Mouse (Mus musculus): ENCODE data around the gene Elof1. TPM values are rescaled to one million over a fixed set of nuclear protein-coding genes. Genes with fewer than 3 reads are reported as not detected.
A peak's percentile ranks its signal among the peaks of the same experiment; 100 is the strongest.
"Not testable (repeated sequence)": the region's sequence is repeated elsewhere in the genome, so short reads cannot be mapped to it uniquely, and the experiment has no call there.

Gene Elof1
- polyA plus RNA-seq, 1 experiment from 2014 or later: 194 TPM

DNA sequence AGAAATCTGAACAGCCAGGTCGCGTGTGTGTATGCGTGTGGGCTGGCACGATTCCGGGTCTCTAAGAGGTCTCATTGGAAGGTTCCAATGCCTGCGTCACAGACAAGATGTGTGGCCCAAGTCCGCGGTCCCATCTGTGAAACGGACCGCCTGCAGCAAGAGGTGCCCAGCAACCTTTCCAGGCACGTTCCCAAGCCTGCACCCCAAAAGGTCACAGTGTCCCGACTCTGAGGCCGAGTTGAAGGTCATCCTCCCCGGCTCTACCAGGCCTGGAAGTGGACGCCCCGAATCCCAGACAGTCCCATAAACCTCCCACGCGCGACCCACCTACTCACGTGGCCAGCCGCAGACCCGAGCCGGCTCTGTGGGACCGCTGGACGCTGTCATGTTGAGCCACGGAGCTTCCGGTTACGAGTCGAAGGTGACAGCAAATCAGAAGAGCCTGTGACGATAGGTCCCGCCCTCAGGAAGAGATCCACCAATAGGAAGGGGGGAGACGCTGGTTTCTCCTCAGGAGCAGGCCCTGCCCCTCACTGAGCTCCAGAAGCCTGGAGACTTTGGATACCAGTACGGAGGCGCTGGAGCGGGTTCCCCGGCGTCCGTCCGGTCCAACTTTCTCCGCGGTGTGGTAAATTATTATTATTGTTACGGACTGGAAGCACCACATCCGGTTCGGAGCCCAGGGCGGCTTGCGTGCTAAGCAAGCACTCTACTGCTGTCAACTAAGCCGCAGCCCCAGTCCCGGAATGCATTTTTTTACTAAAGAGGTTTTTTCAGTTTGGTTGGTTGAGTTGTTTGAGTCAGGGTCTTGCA lies 31.7 kb downstream of the Elof1 start, which contains the start of gene Ecsit:
Gene Ecsit (minus strand): TSS at position 417 of the 813 bp plus-strand sequence.
- peak within 1 kb of the TSS; percentile 90 for H3K27ac ChIP-seq
- peaks cover 10% of the 10 kb centered on the region; the same call in 1 of the 2 replicates for H3K36me3 ChIP-seq
- peak within 1 kb of the TSS; percentile 67 for H3K9ac ChIP-seq
- under 1% methylated on average over 48 of the region's 48 CpGs for WGBS
- ATAC-seq (replicated peaks; ENCODE audit: low FRiP score): peak; percentile 98
- H3K27me3 ChIP-seq: no peaks in the 10 kb centered on the region
- peak within 1 kb of the TSS; percentile 80 for H3K4me3 ChIP-seq (replicated peaks)
- peak within 1 kb of the TSS; percentile 79 for H3K4me2 ChIP-seq
- peaks cover 24% of the 10 kb centered on the region for H3K4me1 ChIP-seq
- H3K9me3 ChIP-seq (replicated peaks): no peaks in the 10 kb centered on the region

DNA sequence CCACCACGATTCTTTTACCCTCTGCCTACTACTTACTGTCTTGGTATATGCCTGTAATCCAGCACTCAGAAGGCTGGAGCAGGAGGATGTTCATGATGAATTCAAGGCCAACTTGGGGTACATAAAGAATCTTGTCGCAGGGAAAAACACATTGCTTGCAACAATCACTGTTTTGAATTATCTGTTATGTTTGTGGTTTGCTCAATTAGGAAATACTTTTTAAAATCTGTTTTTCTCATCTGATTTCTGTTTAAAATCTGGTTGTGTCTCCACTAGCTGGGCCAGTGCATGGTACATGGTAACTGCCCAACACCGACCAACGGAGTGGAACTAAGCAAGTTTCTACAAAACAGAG lies 32.3 kb downstream of the Elof1 start:
- ATAC-seq (replicated peaks; ENCODE audit: low FRiP score): no peak
- H3K9ac ChIP-seq: peak overlapping the region; percentile 67
- peaks cover 16% of the 10 kb centered on the region for H3K36me3 ChIP-seq
- 33% methylated on average over 4 of the region's 4 CpGs for WGBS
- peaks cover 24% of the 10 kb centered on the region for H3K4me1 ChIP-seq
- no peaks in the 10 kb centered on the region for H3K27me3 ChIP-seq
- peak overlapping the region; percentile 90 for H3K27ac ChIP-seq
- H3K4me3 ChIP-seq (replicated peaks): peak overlapping the region; percentile 80
- H3K9me3 ChIP-seq (replicated peaks): no peaks in the 10 kb centered on the region
- peak overlapping the region; percentile 79 for H3K4me2 ChIP-seq

DNA sequence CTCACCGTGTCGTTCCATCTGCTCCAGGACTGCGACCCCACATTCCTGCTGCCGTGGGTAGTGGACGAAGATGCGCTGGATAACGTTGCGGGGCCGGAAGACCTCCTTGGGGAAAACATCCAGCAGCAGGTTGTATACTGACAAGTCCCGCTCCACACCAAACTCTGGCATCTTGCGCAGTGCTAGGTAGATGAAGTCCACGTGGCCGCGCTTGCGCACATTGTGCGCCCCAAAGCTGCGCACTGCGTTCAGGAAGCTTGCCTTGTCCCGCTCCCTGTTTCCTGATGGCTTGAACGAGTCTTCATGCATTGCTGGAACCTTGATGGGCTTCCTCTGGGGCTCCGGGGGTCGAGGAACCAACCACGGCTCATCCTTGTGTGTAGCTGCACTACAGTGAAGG lies 40.7 kb downstream of the Elof1 start:
- 89% methylated on average over 23 of the region's 23 CpGs for WGBS
- H3K9me3 ChIP-seq (replicated peaks): no peaks in the 10 kb centered on the region
- H3K27ac ChIP-seq: no peak overlapping the region
- no peak overlapping the region for H3K9ac ChIP-seq
- H3K4me2 ChIP-seq: no peak overlapping the region
- no peak overlapping the region for H3K4me3 ChIP-seq (replicated peaks)
- ATAC-seq (replicated peaks; ENCODE audit: low FRiP score): no peak
- H3K27me3 ChIP-seq: no peaks in the 10 kb centered on the region
- peaks cover 55% of the 10 kb centered on the region for H3K36me3 ChIP-seq
- peaks cover 11% of the 10 kb centered on the region for H3K4me1 ChIP-seq

DNA sequence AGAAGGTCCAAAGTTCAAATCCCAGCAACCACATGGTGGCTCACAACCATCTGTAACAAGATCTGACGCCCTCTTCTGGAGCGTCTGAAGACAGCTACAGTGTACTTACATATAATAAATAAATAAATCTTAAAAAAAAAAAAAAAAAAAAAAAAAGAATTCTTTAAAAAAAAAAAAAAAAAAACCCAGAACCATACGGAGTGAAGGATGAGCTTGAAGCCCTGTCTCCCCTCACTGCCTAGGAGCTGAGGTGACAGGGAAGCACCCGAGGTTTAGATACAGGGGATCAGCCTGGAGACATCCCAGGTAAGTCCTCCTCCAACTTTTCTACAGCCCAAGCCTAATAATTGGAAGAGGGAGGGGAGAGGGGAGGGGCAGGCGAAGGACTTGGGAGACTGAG lies 41.2 kb downstream of the Elof1 start:
- 88% methylated on average over 5 of the region's 5 CpGs for WGBS
- H3K27ac ChIP-seq: not testable (repeated sequence)

DNA sequence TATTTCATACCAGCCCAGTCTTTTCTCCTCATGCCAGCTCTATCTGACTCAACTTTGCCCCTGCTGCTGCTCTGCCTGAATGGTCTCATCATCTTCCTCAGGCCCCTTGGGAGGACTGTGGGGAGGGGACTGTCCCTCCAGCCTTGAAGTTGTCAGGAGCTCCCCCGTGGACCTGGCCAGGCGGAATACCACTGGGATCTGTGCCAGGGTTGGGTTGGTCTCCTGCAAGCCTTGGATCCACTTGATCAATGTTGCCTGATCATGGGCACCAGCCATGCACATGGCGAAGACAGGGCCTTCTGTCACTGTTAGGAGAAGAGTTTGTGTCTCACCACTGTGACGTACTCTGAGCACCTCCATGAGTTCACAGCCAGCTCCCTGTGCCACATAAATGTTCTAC lies 44.7 kb downstream of the Elof1 start:
- Histone ChIP-seq H3K4me3 (replicated peaks) (no peak overlapping the region), H3K27ac (no peak overlapping the region), H3K27me3 (no peaks in the 10 kb centered on the region), H3K4me1 (peaks cover 24% of the 10 kb centered on the region), H3K36me3 (peaks cover 47% of the 10 kb centered on the region), H3K9me3 (replicated peaks) (no peaks in the 10 kb centered on the region), H3K9ac (no peak overlapping the region), H3K4me2 (peak overlapping the region; percentile 64; the same call in 1 of the 2 replicates)
- no peak for ATAC-seq (replicated peaks; ENCODE audit: low FRiP score)
- 94% methylated on average over 4 of the region's 4 CpGs for WGBS

More for the DNA sequence above, 41.2 kb downstream of the Elof1 start:
- not testable (repeated sequence) for H3K9ac ChIP-seq; H3K27me3 ChIP-seq; ATAC-seq (replicated peaks; ENCODE audit: low FRiP score); H3K4me3 ChIP-seq (replicated peaks); H3K4me2 ChIP-seq; H3K9me3 ChIP-seq (replicated peaks)
- peaks cover 11% of the 10 kb centered on the region for H3K4me1 ChIP-seq
- H3K36me3 ChIP-seq: peaks cover 53% of the 10 kb centered on the region

DNA sequence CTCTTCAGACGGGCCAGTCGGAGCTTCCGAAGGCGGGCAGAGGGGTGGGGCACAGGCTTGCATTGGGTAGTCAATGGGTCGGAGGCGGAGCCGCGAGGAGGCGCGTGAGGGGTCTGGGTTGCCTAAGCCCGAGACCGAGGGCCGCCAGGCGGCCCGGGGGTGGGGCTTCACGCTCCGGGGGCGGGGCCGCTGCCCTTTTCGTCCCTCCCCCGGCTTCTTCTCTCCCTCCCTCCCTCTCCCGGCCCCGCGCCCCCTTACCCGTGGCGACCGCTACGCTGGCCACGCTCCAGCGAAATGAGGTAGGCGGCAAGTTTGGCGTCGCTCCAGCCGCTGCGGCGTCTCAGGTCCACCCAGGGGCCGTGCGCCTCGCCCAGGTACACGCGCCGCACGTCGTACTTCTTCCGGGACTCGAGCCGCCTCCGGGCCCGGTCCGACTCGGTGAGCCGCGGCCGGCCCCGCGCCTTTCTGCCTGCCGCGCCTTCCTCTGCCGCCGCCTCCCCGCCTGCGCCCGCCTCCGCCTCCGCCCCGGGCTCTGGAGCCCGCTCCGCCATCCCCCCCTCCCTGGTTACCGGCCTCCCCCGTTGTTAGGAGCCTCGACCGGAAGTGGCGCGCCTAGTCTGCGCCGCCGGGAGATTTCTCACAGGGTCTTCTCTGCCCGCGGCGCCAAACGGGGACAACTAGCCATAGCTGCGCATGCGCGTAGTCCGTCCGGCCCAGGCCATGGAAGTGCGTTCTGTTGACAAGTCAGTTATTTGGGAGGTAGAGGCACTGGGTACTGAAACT lies 46.0 kb downstream of the Elof1 start, which contains the start of the genes Gm49318 and Zfp653:
Gene Gm49318 (minus strand): TSS at position 469 of the 783 bp plus-strand sequence.
Gene Zfp653 (minus strand): TSS at position 586 of the 783 bp plus-strand sequence.
- Histone ChIP-seq H3K36me3 (peaks cover 42% of the 10 kb centered on the region), H3K27ac (peak within 1 kb of the TSS; percentile 99), H3K27me3 (no peaks in the 10 kb centered on the region), H3K4me3 (replicated peaks) (peak within 1 kb of the TSS; percentile 91), H3K9me3 (replicated peaks) (no peaks in the 10 kb centered on the region), H3K4me2 (peak within 1 kb of the TSS; percentile 64), H3K9ac (peak within 1 kb of the TSS; percentile 93), H3K4me1 (peaks cover 24% of the 10 kb centered on the region)
- ATAC-seq (replicated peaks; ENCODE audit: low FRiP score): peak; percentile 98
- under 1% methylated on average over 77 of the region's 87 CpGs for WGBS

DNA sequence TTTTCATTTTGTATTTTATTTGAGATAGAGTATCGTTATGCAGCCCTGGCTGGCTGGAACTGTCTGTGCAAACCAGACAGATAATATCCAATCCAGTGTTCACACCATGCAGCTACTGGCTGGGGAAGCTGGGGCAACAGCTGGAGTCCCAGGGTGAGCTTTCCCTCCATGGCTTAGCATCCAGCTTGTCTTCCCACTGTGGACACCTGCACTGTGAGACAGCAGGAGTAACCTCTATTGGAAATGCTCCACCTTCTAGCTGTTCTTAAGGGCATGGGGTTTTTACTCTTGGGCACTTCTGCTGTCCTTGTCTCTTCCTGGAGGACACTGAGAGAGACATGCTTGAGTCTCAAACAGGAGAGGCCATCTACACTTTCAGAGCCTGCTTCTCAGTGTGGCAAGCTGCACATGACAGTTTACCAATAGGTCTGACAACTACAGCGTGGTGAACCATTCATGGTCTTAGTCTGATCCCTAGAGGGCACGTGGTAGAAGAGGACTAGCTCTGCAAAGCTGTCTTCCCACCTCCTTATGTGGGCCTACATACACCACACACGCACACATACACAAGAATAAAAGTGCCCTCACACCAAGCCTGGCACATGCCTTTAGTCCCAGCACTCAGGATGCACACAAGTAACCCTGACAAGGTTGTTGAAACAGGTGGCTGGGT lies 47.0 kb downstream of the Elof1 start:
- ATAC-seq (replicated peaks; ENCODE audit: low FRiP score): peak; percentile 9
- Histone ChIP-seq H3K9me3 (replicated peaks) (no peaks in the 10 kb centered on the region), H3K36me3 (peaks cover 50% of the 10 kb centered on the region), H3K9ac (peak overlapping the region; percentile 34), H3K4me2 (peak overlapping the region; percentile 64), H3K27ac (peak overlapping the region; percentile 99), H3K27me3 (no peaks in the 10 kb centered on the region), H3K4me3 (replicated peaks) (peak overlapping the region; percentile 91), H3K4me1 (peaks cover 24% of the 10 kb centered on the region)
- 75% methylated on average over 4 of the region's 4 CpGs for WGBS

DNA sequence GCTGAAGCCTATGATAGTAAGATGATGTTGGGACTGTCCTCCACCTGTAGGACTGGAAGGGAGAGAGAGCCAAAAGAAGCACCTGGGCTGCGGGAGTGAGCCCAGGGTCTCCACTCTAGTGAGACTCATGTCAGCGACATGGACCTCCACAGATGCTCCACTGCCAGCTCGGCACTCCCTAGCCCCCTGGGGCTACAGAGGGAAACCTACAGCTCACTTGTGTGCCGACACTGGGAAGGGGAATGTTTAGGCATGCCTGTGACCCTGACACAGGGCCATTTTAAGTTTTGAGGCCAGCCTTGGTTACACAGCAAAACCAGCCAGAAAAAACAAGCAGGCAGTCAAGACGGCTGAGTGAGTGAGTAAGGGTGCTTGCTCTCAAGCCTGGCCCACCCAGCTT lies 49.8 kb downstream of the Elof1 start:
- 77% methylated on average over 5 of the region's 5 CpGs for WGBS
- Histone ChIP-seq H3K36me3 (peaks cover 55% of the 10 kb centered on the region), H3K4me1 (peaks cover 21% of the 10 kb centered on the region), H3K9ac (no peak overlapping the region), H3K4me3 (replicated peaks) (no peak overlapping the region), H3K4me2 (no peak overlapping the region), H3K9me3 (replicated peaks) (no peaks in the 10 kb centered on the region), H3K27me3 (no peaks in the 10 kb centered on the region), H3K27ac (no peak overlapping the region)
- ATAC-seq (replicated peaks; ENCODE audit: low FRiP score): no peak

DNA sequence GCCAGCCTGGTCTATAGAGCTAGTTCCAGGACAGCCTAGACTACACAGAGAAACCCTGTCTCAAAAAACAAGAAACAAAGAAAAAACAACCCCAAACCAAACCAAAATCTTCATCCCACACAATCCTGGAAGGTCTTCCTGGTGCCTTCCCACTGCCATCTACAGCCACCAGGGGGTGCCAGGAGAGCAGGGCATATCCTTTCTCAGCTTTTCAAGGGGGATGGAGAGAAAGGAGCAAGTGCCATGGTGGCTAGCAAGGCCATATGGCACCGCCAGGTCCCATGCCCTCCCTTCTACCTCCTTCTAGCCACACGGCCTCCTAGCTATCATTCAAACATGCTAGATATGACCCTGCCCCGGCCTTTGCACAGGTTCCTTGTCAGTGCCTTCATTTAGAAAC lies 50.5 kb downstream of the Elof1 start:
- ATAC-seq (replicated peaks; ENCODE audit: low FRiP score): no peak
- WGBS: 68% methylated on average over 3 of the region's 3 CpGs
- no peak overlapping the region for H3K4me2 ChIP-seq

DNA sequence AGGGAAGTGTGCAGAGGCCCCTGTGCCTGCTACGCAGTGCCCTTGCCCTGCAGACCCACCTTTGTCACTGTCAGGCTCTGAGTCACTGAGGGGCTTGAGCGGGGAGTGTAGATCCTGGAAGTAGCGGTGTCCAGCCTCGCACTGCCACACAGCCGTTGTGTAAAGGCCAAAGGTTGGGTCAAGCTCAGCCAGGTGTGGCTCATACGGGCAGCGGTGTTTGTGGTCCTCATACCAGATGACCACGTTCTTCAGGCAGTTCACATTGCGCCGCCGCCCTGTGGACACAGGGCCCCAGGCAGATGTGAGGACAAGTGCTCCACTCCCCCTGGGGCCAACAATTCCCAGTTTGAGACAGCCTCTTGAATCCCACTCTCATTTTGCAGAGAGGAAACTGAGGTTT lies 51.3 kb downstream of the Elof1 start:
- Histone ChIP-seq H3K27ac (no peak overlapping the region), H3K4me3 (replicated peaks) (no peak overlapping the region), H3K9ac (no peak overlapping the region), H3K9me3 (replicated peaks) (no peaks in the 10 kb centered on the region), H3K27me3 (no peaks in the 10 kb centered on the region), H3K4me1 (peaks cover 12% of the 10 kb centered on the region), H3K36me3 (peaks cover 69% of the 10 kb centered on the region), H3K4me2 (no peak overlapping the region)
- WGBS: 89% methylated on average over 11 of the region's 11 CpGs
- ATAC-seq (replicated peaks; ENCODE audit: low FRiP score): no peak

More for the DNA sequence above, 50.5 kb downstream of the Elof1 start:
- Histone ChIP-seq H3K27ac (no peak overlapping the region), H3K9ac (no peak overlapping the region), H3K4me1 (peaks cover 13% of the 10 kb centered on the region), H3K9me3 (replicated peaks) (no peaks in the 10 kb centered on the region), H3K36me3 (peaks cover 62% of the 10 kb centered on the region), H3K27me3 (no peaks in the 10 kb centered on the region), H3K4me3 (replicated peaks) (no peak overlapping the region)

DNA sequence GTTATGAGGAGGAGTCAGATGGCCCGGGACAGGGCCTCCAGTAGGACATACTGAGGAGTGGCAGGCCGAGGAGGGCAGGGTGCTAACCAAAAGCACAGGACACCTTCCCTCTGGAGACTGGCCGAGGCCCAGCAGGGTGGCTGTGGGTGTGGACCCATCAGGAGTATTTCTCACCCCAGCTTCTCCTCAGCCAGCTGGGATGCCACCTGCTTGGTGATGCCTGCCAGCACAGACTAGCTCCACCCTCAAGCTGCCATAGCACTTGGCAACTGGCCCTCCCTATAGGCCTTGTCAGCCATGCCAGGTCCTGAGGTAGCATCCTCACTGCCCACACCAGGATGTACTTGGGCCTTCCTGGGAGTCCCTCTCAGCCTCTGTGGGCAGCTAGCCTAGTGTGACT lies 52.6 kb downstream of the Elof1 start:
- Histone ChIP-seq H3K4me1 (no peaks in the 10 kb centered on the region), H3K27me3 (no peaks in the 10 kb centered on the region), H3K9ac (no peak overlapping the region), H3K4me3 (replicated peaks) (no peak overlapping the region), H3K27ac (no peak overlapping the region), H3K4me2 (no peak overlapping the region), H3K36me3 (peaks cover 78% of the 10 kb centered on the region), H3K9me3 (replicated peaks) (no peaks in the 10 kb centered on the region)
- 96% methylated on average over 3 of the region's 3 CpGs for WGBS
- ATAC-seq (replicated peaks; ENCODE audit: low FRiP score): no peak

Data from kidney, embryonic 15.5 days (tissue).